Mouse (Mus musculus) spleen, adult 2 months (tissue): ENCODE measurements at regions not wholly inside any gene's neighbourhood (a gene's known extent, or its start where the extent isn't known, plus 50 kb on each side); places are given as distances from the start of the nearest gene placed in this dataset.

ENCODE experiments used
- CTCF ChIP-seq: fragments of 200-500 bp; IDR thresholded peaks from 2 replicates; pipeline ENCODE4 v1.5.1; 2011; ENCODE audit warnings: mild to moderate bottlenecking, inconsistent platforms; ENCODE audit not compliant: insufficient read depth, insufficient read length, insufficient replicate concordance; ENCODE audit errors: extremely low read depth
- POLR2A ChIP-seq: fragments of 200-500 bp; IDR thresholded peaks from 2 replicates; pipeline ENCODE4 v1.6.1; 2011; ENCODE audit warnings: low read depth, low read length, inconsistent platforms

- TF ChIP-seq POLR2A, result no peak
- no peak for TF ChIP-seq CTCF
Measured at GRCm38 (mm10) chr15:56158726-56159125, 1318.7 kb downstream of the Slc22a22 start.
